Mouse (Mus musculus) embryonic facial prominence, embryonic 15.5 days (tissue): ENCODE measurements at regions not wholly inside any gene's neighbourhood (a gene's known extent, or its start where the extent isn't known, plus 50 kb on each side); places are given as distances from the start of the nearest gene placed in this dataset.

Source experiments
- ATAC-seq: fragments of 200-750 bp; cut with Nextera tagmentation; 2 replicates; pipeline ENCODE4 v1.8.0; 2017; ENCODE audit warnings: low read depth, moderate TSS enrichment; ENCODE audit not compliant: insufficient number of reproducible peaks, low FRiP score, low TSS enrichment
- H3K27ac ChIP-seq: fragments of 300-500 bp; sonication (generic); replicated peaks from 2 replicates; pipeline ENCODE4 v1.5.1; 2015; ENCODE audit warnings: mild to moderate bottlenecking, inconsistent platforms
- H3K27me3 ChIP-seq: fragments of 300-500 bp; sonication (generic); 2 replicates; pipeline ENCODE4 v1.6.1; 2015; ENCODE audit warnings: inconsistent platforms
- H3K36me3 ChIP-seq: fragments of 300-500 bp; sonication (generic); 2 replicates; pipeline ENCODE4 v1.6.1; 2015; ENCODE audit warnings: mild to moderate bottlenecking, inconsistent platforms
- H3K4me1 ChIP-seq: fragments of 300-500 bp; sonication (generic); 2 replicates; pipeline ENCODE4 v1.6.1; 2015; ENCODE audit warnings: inconsistent platforms
- H3K4me2 ChIP-seq: fragments of 300-500 bp; sonication (generic); replicated peaks from 2 replicates; pipeline ENCODE4 v1.6.1; 2015; ENCODE audit warnings: mild to moderate bottlenecking, inconsistent platforms
- H3K4me3 ChIP-seq: fragments of 300-500 bp; sonication (generic); replicated peaks from 2 replicates; pipeline ENCODE4 v1.5.1; 2015; ENCODE audit warnings: mild to moderate bottlenecking, inconsistent platforms
- H3K9ac ChIP-seq: fragments of 300-500 bp; sonication (generic); 2 replicates; pipeline ENCODE4 v1.6.1; 2015; ENCODE audit warnings: inconsistent platforms
- H3K9me3 ChIP-seq: fragments of 300-500 bp; sonication (generic); replicated peaks from 2 replicates; pipeline ENCODE4 v1.6.1; 2016; ENCODE audit warnings: inconsistent platforms
- WGBS: fragments of 180-500 bp; shearing (Covaris S2); methylation state at CpG from one replicate; pipeline ENCODE4 v1.1.7; 2015; 5-methylcytosine and 5-hydroxymethylcytosine counted together

DNA sequence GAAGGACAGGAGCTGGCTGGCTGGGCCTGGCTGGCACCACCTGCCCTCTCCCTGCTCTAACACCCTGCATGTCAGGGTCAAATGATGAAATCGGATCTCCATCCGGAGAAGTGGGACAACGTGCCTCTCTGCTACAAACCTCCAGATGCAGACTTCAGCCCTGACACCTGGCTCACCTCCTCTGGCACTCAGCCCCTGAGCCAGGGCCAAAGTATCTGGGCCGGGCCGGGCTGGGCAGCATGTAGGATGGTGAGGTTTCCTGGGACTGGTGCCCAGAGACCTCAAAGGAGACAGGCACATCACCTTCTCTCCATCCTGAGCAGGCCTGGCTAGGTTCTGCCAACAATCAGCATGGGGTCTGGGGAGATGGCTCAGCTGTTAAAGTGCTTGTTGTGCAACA, 113.5 kb downstream of the Tfcp2l1 start:
- Histone ChIP-seq H3K9ac (no peak overlapping the region), H3K27me3 (no peaks in the 10 kb centered on the region), H3K27ac (no peak overlapping the region), H3K36me3 (no peaks in the 10 kb centered on the region), H3K9me3 (no peaks in the 10 kb centered on the region; the same call in 1 of the 2 replicates), H3K4me3 (no peak overlapping the region), H3K4me1 (no peaks in the 10 kb centered on the region), H3K4me2 (no peak overlapping the region)
- ATAC-seq = no peak
- 72% methylated on average over 5 of the region's 5 CpGs for WGBS

DNA sequence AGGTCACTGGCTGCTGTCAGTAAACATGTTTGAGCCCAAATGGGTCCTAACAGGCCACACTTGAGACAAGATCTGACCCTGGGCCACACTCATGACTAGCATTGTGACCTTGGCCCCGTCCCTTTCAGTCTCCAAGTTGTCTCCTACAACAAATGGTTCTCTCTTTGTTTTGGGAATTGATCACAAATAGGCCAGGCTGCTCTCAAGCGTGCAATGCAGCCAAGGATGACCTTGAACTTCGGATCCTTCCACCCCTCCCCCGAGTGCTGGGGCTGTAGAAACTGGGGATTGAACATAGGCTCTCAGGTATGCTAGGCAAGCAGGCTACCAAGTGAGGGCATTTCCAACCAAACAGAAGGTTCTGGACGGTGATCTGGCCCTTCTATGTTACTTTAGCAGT, 120.5 kb downstream of the Tfcp2l1 start:
- Histone ChIP-seq H3K9ac (no peak overlapping the region), H3K27me3 (peaks cover 3% of the 10 kb centered on the region; the same call in 1 of the 2 replicates), H3K27ac (no peak overlapping the region), H3K4me2 (no peak overlapping the region), H3K4me3 (no peak overlapping the region), H3K36me3 (no peaks in the 10 kb centered on the region), H3K9me3 (no peaks in the 10 kb centered on the region), H3K4me1 (no peaks in the 10 kb centered on the region)
- no peak for ATAC-seq
- WGBS = 79% methylated on average over 5 of the region's 5 CpGs

- Histone ChIP-seq H3K4me1 (no peaks in the 10 kb centered on the region), H3K27me3 (peaks cover 3% of the 10 kb centered on the region; the same call in 1 of the 2 replicates), H3K9ac (no peak overlapping the region), H3K9me3 (no peaks in the 10 kb centered on the region), H3K36me3 (no peaks in the 10 kb centered on the region), H3K4me3 (no peak overlapping the region), H3K27ac (no peak overlapping the region), H3K4me2 (no peak overlapping the region)
- 90% methylated on average over 3 of the region's 3 CpGs for WGBS
- no peak for ATAC-seq
These were observed 125.1 kb downstream of the Tfcp2l1 start for GRCm38 (mm10) chr1:118752869-118753268.

GRCm38 (mm10) chr1:118756171-118756865, 128.6 kb downstream of the Tfcp2l1 start:
- no peak overlapping the region for H3K27ac ChIP-seq

GRCm38 (mm10) chr1:118757340-118758030, 129.7 kb downstream of the Tfcp2l1 start:
- no peak for ATAC-seq
- WGBS = 62% methylated on average over 4 of the region's 4 CpGs
- Histone ChIP-seq H3K4me2 (no peak overlapping the region), H3K27ac (no peak overlapping the region), H3K27me3 (no peaks in the 10 kb centered on the region), H3K4me1 (no peaks in the 10 kb centered on the region), H3K36me3 (no peaks in the 10 kb centered on the region), H3K4me3 (no peak overlapping the region), H3K9ac (no peak overlapping the region), H3K9me3 (no peaks in the 10 kb centered on the region)

More at GRCm38 (mm10) chr1:118756171-118756865, 128.6 kb downstream of the Tfcp2l1 start:
- no peak overlapping the region for H3K9ac ChIP-seq
- H3K36me3 ChIP-seq = no peaks in the 10 kb centered on the region
- no peak overlapping the region for H3K4me2 ChIP-seq
- no peaks in the 10 kb centered on the region for H3K9me3 ChIP-seq
- H3K4me3 ChIP-seq = no peak overlapping the region
- no peaks in the 10 kb centered on the region for H3K4me1 ChIP-seq
- ATAC-seq = no peak
- no peaks in the 10 kb centered on the region for H3K27me3 ChIP-seq
- 44% methylated on average over 9 of the region's 9 CpGs for WGBS

DNA sequence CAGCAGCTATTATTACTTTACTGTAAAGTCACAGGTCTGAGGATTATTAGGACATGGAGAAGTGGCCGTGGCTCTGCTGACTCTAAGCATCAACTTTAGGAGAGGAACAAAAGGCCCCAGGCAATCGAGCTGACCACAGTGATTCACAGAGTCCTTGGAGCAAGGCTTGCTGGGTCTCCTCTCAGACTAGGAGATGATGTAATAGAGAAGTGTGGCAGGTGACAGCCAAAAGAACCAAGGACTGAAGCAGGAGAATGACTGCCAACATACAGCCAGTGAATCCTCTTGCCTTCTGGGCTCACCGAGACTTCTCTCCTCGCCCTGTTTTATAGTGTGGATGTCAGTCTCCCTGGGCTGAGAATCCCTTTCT, 130.3 kb downstream of the Tfcp2l1 start:
- Histone ChIP-seq H3K9me3 (no peaks in the 10 kb centered on the region), H3K9ac (no peak overlapping the region), H3K27me3 (no peaks in the 10 kb centered on the region), H3K4me3 (no peak overlapping the region), H3K36me3 (no peaks in the 10 kb centered on the region), H3K4me2 (no peak overlapping the region), H3K27ac (no peak overlapping the region), H3K4me1 (no peaks in the 10 kb centered on the region)
- no peak for ATAC-seq
- whole genome bisulfite sequencing = 75% methylated on average over 4 of the region's 4 CpGs

GRCm38 (mm10) chr1:118759141-118759932, 131.6 kb downstream of the Tfcp2l1 start:
- Histone ChIP-seq H3K4me3 (no peak overlapping the region), H3K27ac (no peak overlapping the region), H3K36me3 (no peaks in the 10 kb centered on the region), H3K4me2 (no peak overlapping the region), H3K27me3 (no peaks in the 10 kb centered on the region), H3K9me3 (no peaks in the 10 kb centered on the region), H3K9ac (no peak overlapping the region), H3K4me1 (no peaks in the 10 kb centered on the region)
- ATAC-seq = peak; percentile 71
- WGBS = 13% methylated on average over 7 of the region's 7 CpGs

DNA sequence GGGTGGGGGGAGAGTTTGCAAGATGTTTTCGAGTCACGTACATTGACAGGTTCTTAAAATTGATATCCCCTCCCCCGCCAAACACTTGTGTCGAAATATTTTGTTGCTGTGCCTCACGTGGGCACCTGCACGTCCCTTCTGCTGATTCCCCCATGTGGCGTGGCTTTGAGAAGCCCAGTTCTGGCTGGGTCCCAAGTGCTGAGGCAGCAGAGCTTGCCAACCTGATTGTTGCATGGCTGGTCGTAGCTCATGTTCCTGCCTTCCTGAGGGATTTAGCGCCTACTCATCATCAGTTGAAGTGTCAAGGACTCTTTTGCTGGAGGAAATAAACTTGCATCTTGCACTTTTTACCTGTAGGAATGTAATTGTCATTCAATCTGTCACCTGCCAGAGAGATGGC, 137.8 kb downstream of the Tfcp2l1 start:
- 48% methylated on average over 9 of the region's 9 CpGs for WGBS
- no peak overlapping the region for H3K27ac ChIP-seq
- ATAC-seq = no peak

DNA sequence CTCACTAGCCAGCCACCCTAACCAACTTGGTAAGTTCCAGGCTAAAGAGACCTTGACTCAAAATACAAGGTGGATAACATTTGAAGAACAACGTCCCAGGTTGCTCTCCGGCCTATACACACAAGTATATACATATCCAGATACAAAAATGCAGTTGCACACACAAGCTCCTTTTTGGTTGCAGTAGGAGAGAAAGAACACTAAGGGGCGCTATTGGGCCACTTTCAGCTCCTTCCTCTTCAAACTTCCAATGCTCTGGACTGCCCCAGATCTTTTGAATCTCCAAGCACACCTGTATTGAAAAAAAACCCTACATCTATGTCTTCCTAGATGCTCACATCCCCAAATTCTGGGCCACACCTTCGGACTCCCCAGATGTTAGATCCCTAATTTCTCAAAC, 141.1 kb downstream of the Tfcp2l1 start:
- no peak overlapping the region for H3K4me3 ChIP-seq
- H3K4me1 ChIP-seq = no peaks in the 10 kb centered on the region
- H3K9me3 ChIP-seq = no peaks in the 10 kb centered on the region
- ATAC-seq = no peak
- H3K27me3 ChIP-seq = no peaks in the 10 kb centered on the region
- H3K9ac ChIP-seq = no peak overlapping the region
- H3K36me3 ChIP-seq = no peaks in the 10 kb centered on the region
- no peak overlapping the region for H3K4me2 ChIP-seq
- WGBS = 22% methylated on average over 4 of the region's 4 CpGs
- H3K27ac ChIP-seq = no peak overlapping the region

More for the DNA sequence above, 137.8 kb downstream of the Tfcp2l1 start:
- Histone ChIP-seq H3K9me3 (no peaks in the 10 kb centered on the region), H3K4me2 (no peak overlapping the region), H3K4me1 (no peaks in the 10 kb centered on the region), H3K36me3 (no peaks in the 10 kb centered on the region), H3K4me3 (no peak overlapping the region), H3K27me3 (no peaks in the 10 kb centered on the region), H3K9ac (no peak overlapping the region)

DNA sequence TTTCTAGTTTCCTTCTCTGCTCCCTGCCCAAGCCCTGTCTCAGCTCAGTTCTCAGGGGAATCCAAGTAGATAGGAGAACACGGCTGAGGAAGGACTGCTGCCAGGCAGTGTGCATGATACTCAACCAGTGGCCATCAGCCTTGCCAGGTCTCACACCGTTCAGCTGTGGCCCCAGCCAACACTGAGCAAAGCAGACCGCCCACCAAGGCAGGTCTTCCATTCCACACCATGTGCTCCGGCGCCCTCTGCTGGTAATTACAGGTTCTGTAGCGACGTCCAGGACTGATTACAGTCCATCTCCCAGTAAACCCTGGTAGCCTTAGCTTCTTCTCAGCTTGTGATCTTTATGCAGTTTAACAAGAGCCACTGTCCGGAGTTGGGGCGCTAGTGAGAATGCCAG, 144.5 kb downstream of the Tfcp2l1 start:
- no peaks in the 10 kb centered on the region for H3K4me1 ChIP-seq
- no peaks in the 10 kb centered on the region for H3K9me3 ChIP-seq
- no peak overlapping the region for H3K9ac ChIP-seq
- no peak overlapping the region for H3K4me2 ChIP-seq
- no peak overlapping the region for H3K4me3 ChIP-seq
- no peak overlapping the region for H3K27ac ChIP-seq
- peak; percentile 36; the same call in 1 of the 2 replicates for ATAC-seq
- 17% methylated on average over 9 of the region's 9 CpGs for WGBS
- no peaks in the 10 kb centered on the region for H3K36me3 ChIP-seq
- no peaks in the 10 kb centered on the region for H3K27me3 ChIP-seq

GRCm38 (mm10) chr1:118776594-118777441, 149.1 kb downstream of the Tfcp2l1 start:
- H3K27ac ChIP-seq = no peak overlapping the region
- ATAC-seq = no peak
- H3K4me3 ChIP-seq = no peak overlapping the region
- H3K9me3 ChIP-seq = no peaks in the 10 kb centered on the region
- H3K9ac ChIP-seq = no peak overlapping the region
- 35% methylated on average over 10 of the region's 10 CpGs for WGBS
- H3K27me3 ChIP-seq = no peaks in the 10 kb centered on the region
- H3K36me3 ChIP-seq = no peaks in the 10 kb centered on the region
- H3K4me2 ChIP-seq = no peak overlapping the region
- no peaks in the 10 kb centered on the region for H3K4me1 ChIP-seq
